Mouse (Mus musculus): Measurements from ENCODE around the gene Gtpbp6.

GRCm38 (mm10) chr5:110135293-110136086 lies 27.5 kb upstream of the Gtpbp6 start, which contains the start of gene Chfr:
- peak; percentile 7; the same call in 1 of the 2 replicates for TF ChIP-seq CTCF (IDR thresholded peaks at IDR 0.05; ENCODE audit: borderline replicate concordance, extremely low read depth, insufficient read depth, insufficient read length)
- peak; percentile 34; the same call in 1 of the 2 replicates for TF ChIP-seq POLR2A (IDR thresholded peaks at IDR 0.05; ENCODE audit: borderline replicate concordance, extremely low read depth, insufficient read depth, insufficient read length, poor library complexity, severe bottlenecking)
